Mouse (Mus musculus) bone marrow macrophage, adult 2 months (primary cell): Measurements from ENCODE around the gene Shtn1. TPM values are rescaled to one million over a fixed set of nuclear protein-coding genes. Genes with fewer than 3 reads are reported as not detected.

Experiments used
- H3K27ac ChIP-seq: 2 replicates; pipeline ENCODE4 v1.5.1; 2012; ENCODE audit warnings: low read depth, low read length; ENCODE audit not compliant: insufficient read depth
- H3K4me1 ChIP-seq: 2 replicates; pipeline ENCODE4 v1.6.1; 2012; ENCODE audit warnings: low read length; ENCODE audit not compliant: control insufficient read depth, insufficient read depth
- H3K4me3 ChIP-seq: 2 replicates; pipeline ENCODE4 v1.5.1; 2012; ENCODE audit warnings: mild to moderate bottlenecking, low read length, moderate library complexity; ENCODE audit not compliant: insufficient read depth
- CTCF ChIP-seq: IDR thresholded peaks from 2 replicates; pipeline ENCODE4 v1.5.1; 2012; ENCODE audit warnings: low read depth, mild to moderate bottlenecking, low read length, moderate library complexity
- POLR2A ChIP-seq: IDR thresholded peaks from 2 replicates; pipeline ENCODE4 v1.6.1; 2012; ENCODE audit warnings: mild to moderate bottlenecking, low read depth, low read length, borderline replicate concordance
- polyA plus RNA-seq: library from polyadenylated mRNA; stranded (reverse); fragments of >200 nt; gene quantifications from 2 replicates; pipeline ENCODE4 v1.2.4, GENCODE M21; 2012; ENCODE audit not compliant: missing spikeins, insufficient read depth, insufficient read length

The Shtn1 gene
- polyA plus RNA-seq, 1 experiment, result 83.6 TPM

- Histone ChIP-seq H3K4me1 (peaks cover 8% of the 10 kb centered on the region), H3K27ac (peak within 1 kb of the TSS; percentile 29)
Measured at GRCm38 (mm10) chr19:58942841-58943828, 132.8 kb downstream of the Shtn1 start, which contains the start of the genes Eno4 and Hspa12a. Gene Eno4, plus strand, starts transcription at chr19:58943425. Gene Hspa12a, minus strand, starts transcription at chr19:58943654.

DNA sequence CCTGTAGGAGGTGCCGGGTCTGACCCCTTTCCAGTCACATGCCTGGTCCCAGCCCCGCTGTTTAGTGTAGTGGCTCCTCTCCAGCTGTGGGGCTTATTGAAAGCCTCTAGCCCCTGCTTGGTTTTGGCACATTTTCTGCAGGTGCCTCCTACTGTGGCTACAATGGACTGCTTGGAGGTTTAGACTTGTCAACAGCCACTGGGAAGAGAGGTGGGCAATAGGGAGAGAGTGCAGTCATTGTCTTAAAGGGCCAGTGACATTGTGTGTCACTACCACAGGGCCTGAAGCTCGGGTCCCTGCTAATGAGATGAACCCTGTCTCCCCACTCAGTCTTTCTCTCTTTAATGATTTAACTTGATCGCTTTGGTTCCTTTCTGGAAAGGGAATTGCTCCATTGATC is 142.8 kb downstream of the Shtn1 start:
- no peaks in the 10 kb centered on the region for H3K4me1 ChIP-seq
- H3K4me3 ChIP-seq, result no peak overlapping the region
- no peak overlapping the region for H3K27ac ChIP-seq
- TF ChIP-seq CTCF (no peak), POLR2A (no peak)

More at GRCm38 (mm10) chr19:58942841-58943828, 132.8 kb downstream of the Shtn1 start, which contains the start of the genes Eno4 and Hspa12a:
- peak within 1 kb of the TSS; percentile 60 for H3K4me3 ChIP-seq
- TF ChIP-seq POLR2A, result no peak
- no peak for TF ChIP-seq CTCF

- Histone ChIP-seq H3K27ac (no peak overlapping the region), H3K4me3 (no peak overlapping the region), H3K4me1 (no peaks in the 10 kb centered on the region)
- TF ChIP-seq POLR2A (no peak), CTCF (no peak)
Measured at GRCm38 (mm10) chr19:58931081-58931800, 144.7 kb downstream of the Shtn1 start.

Other genes starting within 250 kb of the Shtn1 start
- gene Eno4, start 132.7 kb downstream of the Shtn1 start, polyA plus RNA-seq, result not detected in 2 replicates
- 0.45 TPM in 1 of 2 replicates, not detected in the other for gene Hspa12a, start 132.4 kb downstream of the Shtn1 start, polyA plus RNA-seq
- not detected in 2 replicates for gene Vax1, start 94.0 kb upstream of the Shtn1 start, polyA plus RNA-seq
- gene Kcnk18, start 143.1 kb upstream of the Shtn1 start, polyA plus RNA-seq, result not detected in 2 replicates
- 0.43 TPM in 1 of 2 replicates, not detected in the other for gene Slc18a2, start 184.8 kb upstream of the Shtn1 start, polyA plus RNA-seq
- 247 and 317 TPM in 2 replicates for gene Rps12-ps3, start 246.2 kb upstream of the Shtn1 start, polyA plus RNA-seq